Mouse (Mus musculus) B cell, adult 2 months (primary cell): ENCODE results near the gene Mpv17.

Experiments used
- DNase-seq, 2 experiments: peaks; one replicate each; pipeline ENCODE4 v3.0.0; 2022

Gene Mpv17

GRCm38 (mm10) chr5:31095711-31096480, 58.2 kb downstream of the Mpv17 start:
- no peak for DNase-seq

- peak; percentile 90 to 92 for DNase-seq
Observed at GRCm38 (mm10) chr5:31094799-31095691, 59.0 kb downstream of the Mpv17 start.

- peak; percentile 33 to 42 for DNase-seq
Observed at GRCm38 (mm10) chr5:31094100-31094798, 59.8 kb downstream of the Mpv17 start.

GRCm38 (mm10) chr5:31093151-31094041, 60.7 kb downstream of the Mpv17 start:
- DNase-seq, result peak; percentile 48 to 58

GRCm38 (mm10) chr5:31092231-31092975, 61.6 kb downstream of the Mpv17 start:
- DNase-seq, result peak in 1 of 2 experiments; percentile 37
